Mouse (Mus musculus): Measurements from ENCODE around the gene Lce1b.
"Not testable (repeated sequence)": the region's sequence is repeated elsewhere in the genome, so short reads cannot be mapped to it uniquely, and the experiment has no call there.

- not testable (repeated sequence) for TF ChIP-seq CTCF (conservative IDR thresholded peaks at IDR 0.05; ENCODE audit: insufficient read depth, insufficient read length, low read depth, low read length); POLR2A (IDR thresholded peaks at IDR 0.05; ENCODE audit: low read depth, low read length)
Measured at GRCm38 (mm10) chr3:92689154-92689553, 32.4 kb upstream of the Lce1b start.

Measured in kidney, adult 2 months (tissue).